Mouse (Mus musculus) G1E-ER4 (cell line): ENCODE results near the gene Rgs6. TPM values are rescaled to one million over a fixed set of nuclear protein-coding genes. Genes with fewer than 3 reads are reported as not detected.

Source experiments
- GATA1 ChIP-seq: IDR thresholded peaks from one replicate; pipeline ENCODE4 v1.8.0; 2012; ENCODE audit warnings: low read length, inconsistent platforms
- polyA plus RNA-seq: library from polyadenylated mRNA; stranded (reverse); fragments of >175 nt; gene quantifications from 2 replicates; pipeline ENCODE4 v1.2.3, GENCODE M21; 2012

Gene Rgs6
- polyA plus RNA-seq, 1 experiment, result not detected

DNA sequence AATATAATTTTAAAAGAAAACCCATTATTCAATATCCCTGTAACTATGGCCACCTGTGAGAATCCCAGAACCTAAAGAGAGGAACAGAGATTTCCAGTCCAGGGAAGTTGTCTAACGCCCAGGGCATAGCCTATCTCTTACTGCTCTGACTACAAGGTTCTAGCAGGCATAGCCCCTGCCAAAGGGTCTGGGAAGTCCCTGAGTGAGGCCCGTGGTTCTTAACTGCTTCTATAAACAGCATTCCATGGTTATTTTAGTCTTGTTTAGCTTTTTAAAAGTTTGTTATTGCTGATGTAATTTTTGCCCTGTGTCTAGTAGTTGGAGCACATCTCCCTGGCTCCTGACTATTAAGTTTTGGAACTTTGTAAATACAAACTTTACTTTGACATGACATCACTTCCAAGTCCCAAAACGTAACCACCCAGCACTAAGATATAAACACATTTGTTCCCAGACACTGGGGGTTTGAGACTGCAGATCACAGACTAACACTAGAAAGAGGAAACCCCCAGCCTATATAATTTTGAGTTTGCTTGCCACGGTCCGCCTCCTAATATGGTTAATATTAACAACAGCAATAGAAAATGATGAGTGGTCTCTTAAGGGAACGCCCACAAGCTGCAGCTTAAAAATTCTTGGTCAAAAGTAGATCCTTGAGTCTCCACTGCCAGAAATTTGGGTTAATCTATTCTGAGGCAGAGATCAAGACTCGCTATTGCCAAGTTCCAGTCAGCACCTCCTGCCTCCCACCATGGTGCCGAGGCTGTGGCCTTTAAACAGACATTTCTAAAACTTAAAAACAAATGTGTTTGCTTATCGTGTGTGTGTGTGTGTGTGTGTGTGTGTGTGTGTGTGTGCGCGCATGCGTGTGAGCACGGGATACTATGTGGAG lies 24.9 kb downstream of the Rgs6 start:
- TF ChIP-seq GATA1, result no peak

DNA sequence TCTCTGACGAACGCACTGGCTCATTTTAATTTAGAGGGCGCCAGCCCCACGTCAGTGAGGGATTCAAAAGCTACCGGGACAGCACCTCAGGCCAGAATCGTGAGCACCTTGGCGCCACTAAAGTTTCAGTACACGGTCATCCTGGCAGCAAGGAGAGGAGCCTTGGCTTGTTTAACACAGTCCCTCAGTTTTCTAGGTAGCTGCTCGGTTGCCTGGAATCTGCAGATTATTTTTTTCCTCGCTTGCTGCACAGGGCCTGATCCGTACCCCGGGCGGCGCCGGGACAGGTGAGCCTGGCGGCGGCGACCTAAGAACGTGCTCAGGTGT lies 28.4 kb downstream of the Rgs6 start:
- TF ChIP-seq GATA1, result no peak

- no peak for TF ChIP-seq GATA1
These were observed 29.0 kb downstream of the Rgs6 start for GRCm38 (mm10) chr12:82616813-82617681.

GRCm38 (mm10) chr12:82617682-82618370 lies 29.7 kb downstream of the Rgs6 start:
- no peak for TF ChIP-seq GATA1

GRCm38 (mm10) chr12:82640441-82640840 lies 52.3 kb downstream of the Rgs6 start:
- no peak for TF ChIP-seq GATA1

DNA sequence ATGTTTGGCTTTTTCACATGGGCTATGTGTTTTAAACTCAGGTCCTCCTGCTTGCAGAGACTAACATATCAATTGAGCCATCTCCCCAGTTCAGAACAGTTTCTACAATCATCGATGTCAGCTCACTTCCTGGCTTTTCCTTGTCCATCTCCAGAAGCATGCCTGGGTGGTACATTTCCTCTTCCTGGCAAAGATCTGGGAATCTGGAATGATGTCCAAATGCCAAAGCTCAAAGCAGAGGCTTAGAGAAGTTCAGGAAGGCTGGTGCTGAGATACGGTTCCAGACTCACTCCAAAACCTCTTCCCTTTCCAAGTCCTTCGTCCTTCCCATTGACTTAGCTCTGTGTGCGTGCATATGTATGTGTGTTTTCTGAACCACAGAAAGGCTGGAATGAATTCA lies 59.8 kb downstream of the Rgs6 start:
- TF ChIP-seq GATA1, result no peak

GRCm38 (mm10) chr12:82649991-82650390 lies 61.9 kb downstream of the Rgs6 start:
- no peak for TF ChIP-seq GATA1

DNA sequence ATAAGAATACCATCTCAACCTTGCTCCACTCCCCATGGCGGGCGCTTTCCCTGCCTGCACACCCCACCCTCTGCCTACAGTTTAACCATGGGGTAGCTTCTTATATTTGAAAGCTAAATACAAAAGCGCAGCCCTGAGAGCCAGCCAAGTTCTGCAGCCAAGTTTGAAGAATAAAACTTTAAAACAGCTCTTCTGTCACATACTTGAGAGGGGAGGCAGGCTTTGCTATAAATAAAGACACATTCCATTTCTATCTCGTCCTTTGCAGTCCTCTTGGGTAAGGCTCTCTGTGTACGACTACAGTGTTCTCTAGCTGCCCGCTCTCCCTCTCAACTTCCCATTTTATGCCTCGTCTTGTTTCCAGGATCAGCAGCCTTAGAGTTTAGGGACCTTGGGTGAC lies 76.5 kb downstream of the Rgs6 start:
- no peak for TF ChIP-seq GATA1

- no peak for TF ChIP-seq GATA1
These were observed 79.3 kb downstream of the Rgs6 start for GRCm38 (mm10) chr12:82667441-82667840.

DNA sequence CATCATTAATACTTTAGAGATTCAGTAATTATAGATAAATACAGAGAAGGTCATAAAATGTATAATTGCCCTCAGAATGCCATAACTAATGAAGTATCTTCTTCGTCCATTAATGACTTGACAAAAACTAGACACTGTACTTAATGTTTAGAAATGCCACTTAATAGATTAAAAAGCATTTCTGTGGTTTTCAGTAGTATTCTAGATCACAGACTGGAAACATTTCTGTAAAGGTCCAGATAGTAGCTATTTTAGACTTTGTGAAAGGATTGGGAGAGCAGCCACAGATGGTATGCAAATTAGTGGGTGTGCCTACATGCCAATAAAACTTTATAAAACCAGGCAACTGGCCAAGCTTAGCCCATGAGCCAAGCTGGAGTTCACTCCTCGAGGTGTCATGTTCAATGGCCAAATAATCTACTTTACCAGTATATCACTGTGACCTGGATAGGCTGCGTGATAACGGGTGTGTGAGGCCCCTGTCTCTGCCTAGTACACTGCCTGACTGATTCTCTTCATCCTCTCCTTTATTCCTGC lies 82.2 kb downstream of the Rgs6 start:
- no peak for TF ChIP-seq GATA1

GRCm38 (mm10) chr12:82671591-82671990 lies 83.5 kb downstream of the Rgs6 start:
- no peak for TF ChIP-seq GATA1

- TF ChIP-seq GATA1, result no peak
These were observed 87.0 kb downstream of the Rgs6 start for GRCm38 (mm10) chr12:82675137-82675536.

- no peak for TF ChIP-seq GATA1
These were observed 98.9 kb downstream of the Rgs6 start for GRCm38 (mm10) chr12:82687015-82687414.

- TF ChIP-seq GATA1, result no peak
These were observed 110.9 kb downstream of the Rgs6 start for GRCm38 (mm10) chr12:82698886-82699527.

GRCm38 (mm10) chr12:82699528-82699905 lies 111.4 kb downstream of the Rgs6 start:
- TF ChIP-seq GATA1, result no peak

- no peak for TF ChIP-seq GATA1
These were observed 112.1 kb downstream of the Rgs6 start for GRCm38 (mm10) chr12:82700241-82700640.
